Mouse (Mus musculus) C2C12 (cell line): ENCODE results near the gene Atg9b.

Experiments used
- CEBPB ChIP-seq: IDR thresholded peaks from one replicate; pipeline ENCODE4 v1.6.1; 2011; ENCODE audit warnings: low read depth, mild to moderate bottlenecking, control low read depth, moderate library complexity
- CTCF ChIP-seq: IDR thresholded peaks from one replicate; pipeline ENCODE4 v1.5.1; 2011; ENCODE audit not compliant: control insufficient read depth, insufficient read depth, insufficient read length
- FOSL1 ChIP-seq: IDR thresholded peaks from one replicate; pipeline ENCODE4 v1.8.0; 2011; ENCODE audit warnings: mild to moderate bottlenecking, low read length; ENCODE audit not compliant: poor library complexity, insufficient read depth, severe bottlenecking
- MAX ChIP-seq: IDR thresholded peaks from one replicate; pipeline ENCODE4 v1.6.1; 2011; ENCODE audit warnings: mild to moderate bottlenecking, control low read depth
- MYOD1 ChIP-seq: IDR thresholded peaks from one replicate; pipeline ENCODE4 v1.6.1; 2011; ENCODE audit warnings: low read depth; ENCODE audit not compliant: control insufficient read depth, insufficient read length
- MYOG ChIP-seq: IDR thresholded peaks from one replicate; pipeline ENCODE4 v1.6.1; 2011; ENCODE audit not compliant: control insufficient read depth, insufficient read length; ENCODE audit errors: extremely low read depth
- USF1 ChIP-seq: IDR thresholded peaks from one replicate; pipeline ENCODE4 v1.6.1; 2011; ENCODE audit warnings: low read depth, mild to moderate bottlenecking, control low read depth, moderate library complexity

- TF ChIP-seq MAX (no peak), USF1 (no peak), CTCF (no peak), MYOD1 (no peak), MYOG (no peak), FOSL1 (no peak), CEBPB (no peak)
These were observed 48.6 kb downstream of the Atg9b start for GRCm38 (mm10) chr5:24343379-24343778.
